Mouse (Mus musculus) neural tube, embryonic 12.5 days (tissue): Measurements from ENCODE around the gene Per1. TPM values are rescaled to one million over a fixed set of nuclear protein-coding genes. Genes with fewer than 3 reads are reported as not detected.

Experiments used
- ATAC-seq: fragments of 200-750 bp; cut with Nextera tagmentation; 2 replicates; pipeline ENCODE4 v1.8.0; 2017; ENCODE audit warnings: low read depth, mild to moderate bottlenecking, moderate TSS enrichment, moderate library complexity; ENCODE audit not compliant: low FRiP score
- H3K27ac ChIP-seq: fragments of 300-500 bp; sonication (generic); 2 replicates; pipeline ENCODE4 v1.5.1; 2016
- H3K27me3 ChIP-seq: fragments of 300-500 bp; sonication (generic); replicated peaks from 2 replicates; pipeline ENCODE4 v1.6.1; 2016; ENCODE audit warnings: mild to moderate bottlenecking
- H3K36me3 ChIP-seq: fragments of 300-500 bp; sonication (generic); 2 replicates; pipeline ENCODE4 v1.6.1; 2016; ENCODE audit warnings: mild to moderate bottlenecking
- H3K4me1 ChIP-seq: fragments of 300-500 bp; sonication (generic); 2 replicates; pipeline ENCODE4 v1.6.1; 2016
- H3K4me2 ChIP-seq: fragments of 300-500 bp; sonication (generic); replicated peaks from 2 replicates; pipeline ENCODE4 v1.6.1; 2016; ENCODE audit warnings: mild to moderate bottlenecking
- H3K4me3 ChIP-seq: fragments of 300-500 bp; sonication (generic); 2 replicates; pipeline ENCODE4 v1.5.1; 2016
- H3K9ac ChIP-seq: fragments of 300-500 bp; sonication (generic); 2 replicates; pipeline ENCODE4 v1.6.1; 2016; ENCODE audit warnings: mild to moderate bottlenecking
- H3K9me3 ChIP-seq: fragments of 300-500 bp; sonication (generic); 2 replicates; pipeline ENCODE4 v1.6.1; 2016; ENCODE audit warnings: mild to moderate bottlenecking
- WGBS: fragments of 180-500 bp; shearing (Covaris S2); methylation state at CpG from one replicate; pipeline ENCODE4 v1.1.7; 2016; 5-methylcytosine and 5-hydroxymethylcytosine counted together
- polyA plus RNA-seq: library from polyadenylated mRNA; unstranded; fragments of >200 nt; fragmentation: Nextera tagmentation; extraction: Ambion mirVana; gene quantifications from 2 replicates; pipeline ENCODE4 v1.2.1, GENCODE M21; 2016

Gene Per1
- polyA plus RNA-seq, 1 experiment from 2014 or later = 9.0 TPM

DNA sequence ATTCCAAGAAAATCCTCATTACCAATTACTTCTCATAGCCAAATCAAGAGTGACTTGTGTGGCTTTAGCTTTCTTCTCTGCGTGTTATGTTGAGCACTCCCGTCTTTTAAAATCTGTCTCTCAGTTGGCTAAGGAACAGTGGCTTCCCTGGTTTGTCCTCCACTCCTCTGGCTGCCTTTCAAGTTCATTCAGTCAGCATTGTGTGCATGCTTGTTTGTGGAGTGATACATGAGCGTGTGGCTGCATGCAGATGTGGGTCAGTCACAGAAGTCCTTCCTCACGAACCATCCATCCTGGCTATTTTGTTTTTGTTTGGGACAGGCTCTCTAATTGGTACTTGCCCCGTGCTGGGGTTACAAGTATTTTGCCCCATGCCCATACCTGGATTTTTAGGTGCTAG is 18.4 kb upstream of the Per1 start:
- Histone ChIP-seq H3K4me3 (no peak overlapping the region), H3K4me1 (peaks cover 8% of the 10 kb centered on the region; the same call in 1 of the 2 replicates), H3K27me3 (no peaks in the 10 kb centered on the region), H3K27ac (no peak overlapping the region), H3K36me3 (no peaks in the 10 kb centered on the region), H3K9me3 (no peaks in the 10 kb centered on the region), H3K9ac (no peak overlapping the region), H3K4me2 (no peak overlapping the region)
- ATAC-seq = no peak
- WGBS = 69% methylated on average over 5 of the region's 5 CpGs

DNA sequence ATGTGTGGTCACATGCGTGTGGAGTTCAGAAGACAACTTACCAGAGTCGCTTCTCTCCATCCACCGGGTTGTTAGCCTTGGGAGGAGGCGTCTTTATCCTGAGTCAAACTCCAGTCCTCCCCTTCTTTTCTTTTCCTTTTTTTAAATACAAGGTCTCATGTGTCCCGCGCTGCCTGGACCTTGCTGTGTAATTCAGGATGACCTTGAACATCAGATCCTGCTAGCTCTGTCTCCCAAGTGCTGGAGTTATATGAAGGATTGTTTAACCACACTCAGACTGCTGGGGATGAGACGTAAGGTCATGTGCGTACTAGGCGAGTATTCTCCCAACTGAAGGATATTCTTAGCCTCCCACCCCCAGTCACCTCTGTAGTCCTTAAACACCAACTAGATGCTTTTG is 17.7 kb upstream of the Per1 start:
- ATAC-seq = no peak
- WGBS = 89% methylated on average over 9 of the region's 9 CpGs
- no peak overlapping the region for H3K4me3 ChIP-seq
- no peaks in the 10 kb centered on the region for H3K9me3 ChIP-seq
- H3K36me3 ChIP-seq = no peaks in the 10 kb centered on the region
- H3K4me1 ChIP-seq = peaks cover 2% of the 10 kb centered on the region; the same call in 1 of the 2 replicates
- H3K4me2 ChIP-seq = no peak overlapping the region
- no peak overlapping the region for H3K9ac ChIP-seq
- H3K27me3 ChIP-seq = no peaks in the 10 kb centered on the region
- H3K27ac ChIP-seq = no peak overlapping the region

DNA sequence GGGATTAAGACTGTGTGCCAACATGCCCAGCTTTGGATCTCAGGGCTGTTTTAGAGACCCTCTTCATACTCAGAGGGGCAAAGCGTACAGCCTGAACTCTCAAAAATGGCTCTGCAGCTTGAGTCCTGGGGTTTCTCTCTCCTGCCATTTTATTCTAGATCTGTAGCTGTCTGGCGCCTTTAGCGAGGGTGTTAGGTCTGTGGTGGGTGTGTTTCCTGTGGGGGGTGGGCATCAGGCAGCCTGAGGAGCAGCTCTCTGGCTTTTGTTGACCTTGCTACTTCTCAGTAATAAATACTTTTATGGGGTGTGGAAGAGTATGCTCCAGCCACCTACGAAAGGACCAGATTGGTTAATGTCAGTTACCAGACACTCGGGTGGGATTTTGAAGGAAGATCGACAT is 17.0 kb upstream of the Per1 start:
- no peak overlapping the region for H3K9ac ChIP-seq
- 73% methylated on average over 6 of the region's 6 CpGs for WGBS
- no peak overlapping the region for H3K4me2 ChIP-seq
- H3K4me1 ChIP-seq = no peaks in the 10 kb centered on the region
- H3K27me3 ChIP-seq = no peaks in the 10 kb centered on the region
- H3K36me3 ChIP-seq = no peaks in the 10 kb centered on the region
- no peaks in the 10 kb centered on the region for H3K9me3 ChIP-seq
- no peak overlapping the region for H3K4me3 ChIP-seq
- no peak overlapping the region for H3K27ac ChIP-seq
- no peak for ATAC-seq

DNA sequence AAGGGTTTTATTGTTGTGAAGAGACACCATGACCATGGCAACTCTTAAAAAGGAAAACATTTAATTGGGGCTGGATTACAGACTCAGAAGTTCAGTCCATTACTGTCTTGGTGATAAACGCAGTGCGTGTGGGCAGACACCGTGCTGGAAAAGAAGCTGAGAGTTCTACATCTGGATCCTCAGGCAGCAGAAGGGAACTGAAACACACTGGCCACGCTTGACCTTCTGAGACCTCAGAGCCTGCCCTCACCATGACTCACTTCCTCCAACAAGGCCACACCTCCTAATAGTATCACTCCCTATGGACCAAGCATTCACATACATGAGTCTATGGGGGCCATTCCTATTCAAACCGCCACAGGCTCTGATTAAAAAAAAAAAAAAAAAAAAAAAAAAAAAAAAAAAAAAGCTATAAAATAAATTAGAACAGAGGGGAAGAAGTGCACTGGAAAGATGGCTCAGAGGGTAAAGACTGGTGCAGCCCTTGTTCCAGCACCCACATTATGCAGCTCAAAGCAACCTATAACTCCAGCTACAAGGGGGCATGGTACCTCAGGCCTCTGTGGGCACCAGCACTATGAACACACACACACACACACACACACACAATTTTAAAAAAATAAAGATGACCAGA is 16.1 kb upstream of the Per1 start:
- Histone ChIP-seq H3K4me2 (no peak overlapping the region), H3K27ac (no peak overlapping the region), H3K4me3 (no peak overlapping the region), H3K36me3 (no peaks in the 10 kb centered on the region), H3K4me1 (no peaks in the 10 kb centered on the region), H3K9ac (no peak overlapping the region), H3K9me3 (no peaks in the 10 kb centered on the region), H3K27me3 (no peaks in the 10 kb centered on the region)
- 75% methylated on average over 5 of the region's 5 CpGs for WGBS
- no peak for ATAC-seq

DNA sequence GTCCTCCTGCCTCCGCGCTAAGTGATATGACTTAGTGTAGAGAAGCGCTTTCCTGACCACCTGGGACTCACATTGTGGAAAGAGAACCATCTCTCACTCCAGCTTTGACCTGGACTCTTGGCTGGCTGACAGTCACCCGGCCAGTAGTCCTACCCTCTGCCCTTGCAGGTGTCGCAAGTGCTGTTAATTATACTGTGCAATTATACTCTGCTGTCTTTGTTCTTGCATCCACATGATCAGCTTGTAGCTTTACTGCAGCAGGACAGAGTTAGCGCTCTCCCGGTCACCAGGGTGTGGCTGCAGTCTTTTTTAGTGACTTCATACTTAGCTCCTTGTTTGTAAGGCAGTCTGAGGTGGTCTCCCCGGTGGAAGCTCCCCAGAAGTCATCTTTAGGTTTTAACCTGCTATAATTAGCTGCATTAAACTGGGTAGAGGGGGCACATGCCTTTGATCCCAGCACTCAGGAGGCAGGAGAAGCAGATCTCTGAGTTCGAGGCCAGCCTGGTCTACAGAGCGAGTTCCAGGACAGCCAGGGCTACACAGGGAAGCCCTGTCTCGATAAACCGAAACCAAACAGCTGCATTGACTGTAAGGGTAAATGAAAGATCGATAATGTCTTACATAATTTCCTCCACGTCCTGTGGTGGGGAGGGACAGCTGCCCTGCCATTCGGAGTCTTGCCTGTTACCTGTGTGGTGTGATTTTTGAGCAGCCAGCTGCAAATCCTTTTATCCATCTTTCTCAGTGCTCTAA is 14.7 kb upstream of the Per1 start:
- Histone ChIP-seq H3K4me1 (no peaks in the 10 kb centered on the region), H3K36me3 (no peaks in the 10 kb centered on the region), H3K4me2 (no peak overlapping the region), H3K27ac (no peak overlapping the region), H3K27me3 (no peaks in the 10 kb centered on the region), H3K9ac (no peak overlapping the region), H3K9me3 (no peaks in the 10 kb centered on the region), H3K4me3 (no peak overlapping the region)
- WGBS = 82% methylated on average over 15 of the region's 15 CpGs
- ATAC-seq = no peak

DNA sequence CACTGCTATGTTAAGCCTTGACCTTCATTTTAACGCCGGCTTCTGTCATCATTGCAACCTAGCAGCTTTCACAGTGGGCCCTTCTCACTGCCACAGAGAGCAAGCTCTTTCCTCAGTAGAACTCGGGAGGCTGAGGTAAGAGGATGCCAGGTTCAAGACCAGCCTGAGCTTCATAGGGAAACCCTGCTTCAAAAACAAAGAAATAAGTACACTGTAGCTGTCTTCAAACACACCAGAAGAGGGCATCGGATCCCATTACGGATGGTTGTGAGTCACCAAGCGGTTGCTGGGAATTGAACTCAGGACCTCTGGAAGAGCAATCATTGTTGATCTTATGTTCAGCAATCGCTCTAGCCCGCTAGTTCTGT is 14.2 kb upstream of the Per1 start:
- 90% methylated on average over 8 of the region's 8 CpGs for WGBS
- no peaks in the 10 kb centered on the region for H3K4me1 ChIP-seq
- H3K4me3 ChIP-seq = no peak overlapping the region
- H3K36me3 ChIP-seq = no peaks in the 10 kb centered on the region
- H3K27ac ChIP-seq = no peak overlapping the region
- H3K9ac ChIP-seq = no peak overlapping the region
- no peak for ATAC-seq
- no peaks in the 10 kb centered on the region for H3K27me3 ChIP-seq
- H3K4me2 ChIP-seq = no peak overlapping the region
- H3K9me3 ChIP-seq = no peaks in the 10 kb centered on the region

DNA sequence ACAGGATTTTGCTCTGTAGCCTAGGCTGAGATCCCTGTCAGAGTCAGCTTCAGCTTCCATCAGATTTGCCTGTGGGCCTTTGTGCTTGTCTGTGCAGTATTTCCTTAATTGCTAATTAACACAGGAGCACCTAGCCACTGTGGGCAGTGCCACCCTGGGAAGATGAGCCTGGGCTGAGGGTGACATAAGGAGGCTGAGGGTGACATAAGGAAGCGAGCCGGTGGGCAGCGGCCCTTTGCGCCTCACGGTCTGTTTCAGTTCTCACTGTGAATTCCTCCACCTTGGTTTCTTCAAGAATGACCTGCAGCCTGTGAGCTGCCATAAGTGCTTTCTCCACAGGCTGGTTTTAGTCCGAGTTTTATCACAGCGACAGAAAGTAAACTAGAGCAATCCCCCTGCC is 13.4 kb upstream of the Per1 start:
- WGBS = 88% methylated on average over 7 of the region's 7 CpGs
- ATAC-seq = no peak

DNA sequence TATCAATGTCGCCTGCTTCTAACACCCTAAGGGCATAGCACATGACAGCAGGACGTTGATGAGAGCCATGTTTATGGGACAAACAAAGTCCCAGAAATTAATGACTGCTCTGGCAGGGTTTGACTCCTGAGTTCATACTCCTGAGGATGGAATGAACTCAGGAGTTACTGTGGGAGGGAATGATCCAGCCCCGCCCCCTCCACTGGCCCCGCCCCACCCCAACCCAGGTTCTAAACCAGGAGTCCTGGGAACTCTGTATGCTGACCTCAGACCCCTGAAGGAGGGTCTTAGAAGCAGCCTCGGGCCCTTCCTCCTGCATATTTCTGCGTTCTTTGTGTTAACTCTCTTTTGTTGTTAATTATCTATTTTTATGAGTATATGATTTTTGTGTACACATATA is 9.4 kb upstream of the Per1 start:
- 70% methylated on average over 6 of the region's 6 CpGs for WGBS
- H3K4me3 ChIP-seq = no peak overlapping the region
- ATAC-seq = no peak
- H3K27ac ChIP-seq = no peak overlapping the region
- 0 out of 2 replicates have a peak, but pooled peaks cover 7% of the 10 kb centered on the region for H3K36me3 ChIP-seq
- no peak overlapping the region for H3K4me2 ChIP-seq
- no peaks in the 10 kb centered on the region for H3K27me3 ChIP-seq
- peaks cover 22% of the 10 kb centered on the region for H3K4me1 ChIP-seq
- no peaks in the 10 kb centered on the region for H3K9me3 ChIP-seq
- H3K9ac ChIP-seq = no peak overlapping the region

More for the DNA sequence above, 13.4 kb upstream of the Per1 start:
- Histone ChIP-seq H3K4me3 (no peak overlapping the region), H3K9ac (no peak overlapping the region), H3K4me2 (no peak overlapping the region), H3K9me3 (no peaks in the 10 kb centered on the region), H3K27me3 (no peaks in the 10 kb centered on the region), H3K4me1 (no peaks in the 10 kb centered on the region), H3K27ac (no peak overlapping the region), H3K36me3 (no peaks in the 10 kb centered on the region)

DNA sequence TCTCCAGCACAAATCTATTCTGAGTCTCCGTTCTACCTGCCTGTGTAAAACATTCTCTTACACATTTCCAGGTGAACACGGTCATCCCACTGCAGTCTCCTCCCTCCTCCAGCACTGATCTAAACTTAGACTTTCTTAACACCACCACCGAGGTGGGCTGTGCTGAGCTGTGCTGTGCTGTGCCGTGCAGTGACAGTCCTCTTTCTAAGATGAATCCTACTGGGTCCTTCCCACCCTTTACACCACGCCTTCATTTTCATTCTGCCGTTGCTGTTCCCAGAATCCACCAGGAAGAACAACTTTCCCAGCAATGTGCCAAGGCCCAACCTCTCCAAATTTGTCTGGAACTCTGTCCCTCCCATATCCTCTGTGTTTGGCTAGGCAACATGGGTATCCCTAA is 8.6 kb upstream of the Per1 start:
- no peak overlapping the region for H3K4me2 ChIP-seq
- H3K4me1 ChIP-seq = peaks cover 25% of the 10 kb centered on the region
- 68% methylated on average over 6 of the region's 6 CpGs for WGBS
- no peak overlapping the region for H3K4me3 ChIP-seq
- ATAC-seq = no peak
- no peak overlapping the region for H3K9ac ChIP-seq
- no peaks in the 10 kb centered on the region for H3K27me3 ChIP-seq
- H3K27ac ChIP-seq = no peak overlapping the region
- H3K9me3 ChIP-seq = no peaks in the 10 kb centered on the region
- H3K36me3 ChIP-seq = peaks cover 9% of the 10 kb centered on the region

DNA sequence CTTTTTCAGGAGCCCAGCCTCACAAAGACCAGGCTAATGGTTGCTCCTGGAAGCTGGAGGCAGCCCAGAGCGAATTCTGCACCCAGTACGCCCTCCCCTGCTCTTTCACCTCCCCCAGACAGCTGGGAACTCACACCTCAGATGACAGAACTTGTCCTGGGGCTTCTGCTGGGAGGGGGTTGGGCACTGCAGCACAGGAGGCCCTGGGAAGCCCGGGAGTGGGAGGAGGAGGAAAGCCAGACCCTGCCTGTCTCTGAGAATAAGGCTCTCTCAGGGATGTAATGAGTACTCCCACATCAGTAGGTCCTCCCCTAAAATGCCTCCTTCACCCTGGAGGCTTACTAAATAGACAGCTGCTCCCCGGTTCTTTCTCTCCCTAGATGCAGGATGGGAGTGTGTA is 7.9 kb upstream of the Per1 start:
- ATAC-seq = no peak
- 37% methylated on average over 4 of the region's 4 CpGs for WGBS
- Histone ChIP-seq H3K27ac (no peak overlapping the region), H3K9me3 (no peaks in the 10 kb centered on the region), H3K27me3 (no peaks in the 10 kb centered on the region), H3K36me3 (peaks cover 16% of the 10 kb centered on the region), H3K4me2 (0 out of 2 replicates have a peak overlapping the region, but pooled peaks have one; percentile 96), H3K4me1 (peaks cover 31% of the 10 kb centered on the region), H3K9ac (no peak overlapping the region), H3K4me3 (no peak overlapping the region)

DNA sequence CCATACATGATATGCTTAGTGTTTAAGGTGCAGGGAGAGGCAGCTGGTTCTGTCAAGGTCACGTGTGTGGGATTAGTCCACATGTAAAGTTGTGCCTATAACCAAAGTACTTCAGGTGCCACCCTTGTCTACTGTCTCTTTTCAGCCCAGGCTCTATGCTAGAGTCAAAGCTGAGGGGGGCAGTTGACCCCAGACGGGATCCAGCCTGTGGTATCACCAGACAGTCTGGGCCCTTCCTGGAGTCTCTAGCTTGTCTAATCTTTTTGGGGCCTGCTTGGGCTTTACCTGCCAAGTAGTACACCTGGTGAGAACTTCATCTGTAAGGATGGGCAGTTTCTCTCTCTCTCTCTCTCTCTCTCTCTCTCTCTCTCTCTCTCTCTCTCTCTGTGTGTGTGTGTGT is 7.4 kb upstream of the Per1 start:
- Histone ChIP-seq H3K4me1 (peaks cover 34% of the 10 kb centered on the region), H3K27me3 (no peaks in the 10 kb centered on the region), H3K9ac (peak overlapping the region; percentile 100), H3K36me3 (peaks cover 17% of the 10 kb centered on the region), H3K9me3 (no peaks in the 10 kb centered on the region), H3K27ac (0 out of 2 replicates have a peak overlapping the region, but pooled peaks have one; percentile 91), H3K4me2 (peak overlapping the region; percentile 96), H3K4me3 (no peak overlapping the region)
- WGBS = 64% methylated on average over 2 of the region's 2 CpGs
- ATAC-seq = no peak

DNA sequence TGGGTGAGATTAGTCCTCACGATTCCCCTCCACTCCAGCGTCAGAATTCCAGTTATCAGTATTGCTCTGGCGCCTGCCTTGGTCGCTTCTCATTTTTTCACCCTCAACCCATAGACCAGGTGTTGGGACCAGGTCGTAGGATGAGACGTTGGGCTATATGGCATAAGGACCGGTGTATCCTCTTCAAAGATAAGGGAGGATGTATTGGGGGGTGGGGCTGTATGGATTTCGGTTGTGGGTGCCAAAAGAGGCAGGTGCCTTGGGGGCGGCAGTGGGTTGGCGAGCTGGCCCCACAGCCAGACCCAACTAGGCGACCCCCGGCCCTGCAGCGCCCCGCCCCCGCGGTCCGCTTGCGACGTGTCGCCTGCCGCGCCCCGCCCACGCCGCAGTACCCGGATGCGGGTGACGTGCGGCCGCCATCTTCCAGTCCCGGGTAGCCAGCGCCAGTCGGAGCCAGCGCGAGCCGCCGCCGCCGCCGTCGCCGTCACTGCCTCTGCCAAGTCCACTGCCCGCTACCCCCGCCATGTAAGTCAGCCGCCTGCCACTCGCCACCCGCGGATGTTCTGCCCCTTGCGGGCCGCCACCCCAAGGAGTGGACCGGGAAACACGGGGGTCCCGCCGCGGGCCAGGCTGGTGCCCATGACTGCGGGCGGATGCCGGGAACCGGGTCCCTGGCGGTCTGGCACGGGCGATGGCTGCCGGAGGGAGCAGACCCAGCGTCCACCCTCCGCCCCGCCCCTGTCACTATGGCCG is 6.7 kb upstream of the Per1 start, which contains the start of gene Vamp2:
Vamp2 (plus strand) TSS at position 388 of the 753 bp plus-strand sequence.
- no peaks in the 10 kb centered on the region for H3K9me3 ChIP-seq
- peaks cover 17% of the 10 kb centered on the region for H3K36me3 ChIP-seq
- peak; percentile 85 for ATAC-seq
- peak within 1 kb of the TSS; percentile 96 for H3K4me2 ChIP-seq
- H3K27me3 ChIP-seq = no peaks in the 10 kb centered on the region
- H3K9ac ChIP-seq = peak within 1 kb of the TSS; percentile 100
- peak within 1 kb of the TSS; percentile 91 for H3K27ac ChIP-seq
- H3K4me1 ChIP-seq = peaks cover 34% of the 10 kb centered on the region
- under 1% methylated on average over 67 of the region's 67 CpGs for WGBS
- peak within 1 kb of the TSS; percentile 97 for H3K4me3 ChIP-seq
